Mouse (Mus musculus) embryonic facial prominence, embryonic 11.5 days (tissue): ENCODE measurements at regions not wholly inside any gene's neighbourhood (a gene's known extent, or its start where the extent isn't known, plus 50 kb on each side); places are given as distances from the start of the nearest gene placed in this dataset.
A peak's percentile ranks its signal among the peaks of the same experiment; 100 is the strongest.

ENCODE experiments used
- ATAC-seq: fragments of 200-750 bp; cut with Nextera tagmentation; replicated peaks from 2 replicates; pipeline ENCODE4 v1.8.0; 2017; ENCODE audit warnings: low read depth; ENCODE audit not compliant: insufficient number of reproducible peaks, low FRiP score, low TSS enrichment
- DNase-seq: peaks from one replicate; pipeline ENCODE4 v3.0.0-alpha.2; 2015; ENCODE audit warnings: low spot score
- H3K27ac ChIP-seq: fragments of 300-500 bp; sonication (generic); replicated peaks from 2 replicates; pipeline ENCODE4 v1.5.1; 2014; ENCODE audit warnings: mild to moderate bottlenecking, low read depth, low read length, control low read depth
- H3K27me3 ChIP-seq: fragments of 300-500 bp; sonication (generic); 2 replicates; pipeline ENCODE4 v1.6.1; 2014; ENCODE audit warnings: mild to moderate bottlenecking, low read length, moderate library complexity, mixed read lengths; ENCODE audit not compliant: control insufficient read depth, insufficient read depth
- H3K36me3 ChIP-seq: fragments of 300-500 bp; sonication (generic); replicated peaks from 2 replicates; pipeline ENCODE4 v1.6.1; 2014; ENCODE audit warnings: low read depth, mild to moderate bottlenecking, low read length, moderate library complexity, mixed read lengths; ENCODE audit not compliant: control insufficient read depth, insufficient read depth
- H3K4me1 ChIP-seq: fragments of 300-500 bp; sonication (generic); 2 replicates; pipeline ENCODE4 v1.6.1; 2014; ENCODE audit warnings: low read length, mixed read lengths; ENCODE audit not compliant: control insufficient read depth, insufficient read depth
- H3K4me2 ChIP-seq: fragments of 300-500 bp; sonication (generic); 2 replicates; pipeline ENCODE4 v1.6.1; 2014; ENCODE audit warnings: low read depth, mild to moderate bottlenecking, control low read depth, low read length, moderate library complexity
- H3K4me3 ChIP-seq: fragments of 300-500 bp; sonication (generic); 2 replicates; pipeline ENCODE4 v1.5.1; 2014; ENCODE audit warnings: low read depth, low read length, control low read depth
- H3K9ac ChIP-seq: fragments of 300-500 bp; sonication (generic); replicated peaks from 2 replicates; pipeline ENCODE4 v1.6.1; 2014; ENCODE audit warnings: mild to moderate bottlenecking, control low read depth, low read length
- H3K9me3 ChIP-seq: fragments of 300-500 bp; sonication (generic); replicated peaks from 2 replicates; pipeline ENCODE4 v1.6.1; 2016; ENCODE audit warnings: mild to moderate bottlenecking, low read length, inconsistent platforms, mixed read lengths; ENCODE audit not compliant: control insufficient read depth
- WGBS: fragments of 180-500 bp; shearing (Covaris S2); extraction: QIAGEN DNeasy Blood & Tissue Kit; methylation state at CpG from one replicate; pipeline ENCODE4 v1.1.7; 2014; 5-methylcytosine and 5-hydroxymethylcytosine counted together

DNA sequence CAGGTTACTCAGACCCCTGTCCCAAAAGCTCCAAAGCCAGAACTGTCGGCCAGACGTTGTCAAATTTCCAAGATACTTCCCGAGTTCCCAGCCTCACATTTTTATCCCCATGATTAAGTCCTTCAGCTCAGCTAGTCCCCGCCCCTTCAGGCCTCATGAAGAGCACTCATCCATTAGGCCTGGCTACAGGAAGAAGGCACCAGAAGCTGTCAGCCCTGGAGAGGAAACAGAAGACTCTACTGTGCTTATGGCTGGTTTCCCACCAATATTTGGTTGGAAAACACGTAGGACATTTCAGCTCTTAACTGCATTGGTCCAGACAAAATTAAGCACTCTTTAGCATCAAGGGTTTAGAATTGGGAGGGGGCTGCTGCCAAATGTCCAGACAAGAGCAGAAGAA, 195.8 kb upstream of the Pkdcc start:
- no peaks in the 10 kb centered on the region for H3K27me3 ChIP-seq
- no peaks in the 10 kb centered on the region for H3K9me3 ChIP-seq
- no peak overlapping the region for H3K4me2 ChIP-seq
- H3K4me1 ChIP-seq, result no peaks in the 10 kb centered on the region
- DNase-seq (no peak), ATAC-seq (no peak)
- WGBS, result 72% methylated on average over 5 of the region's 5 CpGs
- no peak overlapping the region for H3K4me3 ChIP-seq
- H3K27ac ChIP-seq, result no peak overlapping the region
- H3K36me3 ChIP-seq, result no peaks in the 10 kb centered on the region
- H3K9ac ChIP-seq, result no peak overlapping the region

DNA sequence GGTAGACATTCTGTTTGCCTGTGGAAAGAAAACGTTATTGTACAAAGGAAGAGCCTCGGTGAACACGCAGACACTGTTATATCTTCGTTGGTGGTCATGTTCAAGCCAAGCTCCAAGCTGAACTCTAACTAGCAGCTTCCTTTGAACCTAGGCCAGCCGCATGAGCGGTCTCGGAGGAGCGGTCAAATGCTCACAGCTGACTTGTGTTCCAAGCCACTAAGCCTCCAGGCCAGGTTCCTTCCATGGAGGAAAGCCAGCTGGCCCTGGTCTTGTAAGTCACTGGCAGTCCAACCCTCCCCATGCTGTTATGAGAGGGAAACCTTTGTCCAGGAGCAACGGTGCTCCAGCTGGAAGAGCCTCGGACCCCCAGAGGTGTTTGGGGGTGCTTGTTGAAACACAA, 194.5 kb upstream of the Pkdcc start:
- Histone ChIP-seq H3K4me3 (no peak overlapping the region), H3K27ac (no peak overlapping the region), H3K27me3 (no peaks in the 10 kb centered on the region), H3K36me3 (no peaks in the 10 kb centered on the region), H3K4me2 (no peak overlapping the region), H3K4me1 (no peaks in the 10 kb centered on the region), H3K9me3 (no peaks in the 10 kb centered on the region), H3K9ac (no peak overlapping the region)
- ATAC-seq, result no peak
- 76% methylated on average over 10 of the region's 10 CpGs for WGBS
- no peak for DNase-seq

DNA sequence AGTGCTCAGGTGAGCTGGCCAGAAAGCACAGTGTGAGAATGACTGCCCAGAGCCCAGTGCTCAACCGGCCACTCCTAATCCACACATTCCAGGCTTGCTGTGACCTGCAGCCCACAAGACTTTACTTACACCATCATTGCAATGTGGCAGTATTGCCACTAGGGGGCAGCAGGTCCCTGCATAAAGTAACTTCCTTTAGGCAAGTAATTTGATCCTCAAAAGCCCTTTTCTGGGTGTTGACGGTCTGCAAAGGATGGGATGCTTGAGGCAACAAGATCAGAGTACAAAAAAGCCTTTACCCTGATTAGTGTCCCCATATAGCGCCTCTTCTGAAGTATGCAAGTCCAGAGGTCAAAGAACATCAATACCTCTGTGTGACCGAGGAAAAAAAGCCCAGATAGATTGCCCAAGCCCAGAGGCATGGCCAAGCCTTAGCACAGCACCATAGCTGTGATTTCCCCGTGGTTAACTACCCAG, 189.7 kb upstream of the Pkdcc start:
- Histone ChIP-seq H3K4me1 (no peaks in the 10 kb centered on the region), H3K27ac (no peak overlapping the region), H3K36me3 (no peaks in the 10 kb centered on the region), H3K9ac (no peak overlapping the region), H3K4me2 (no peak overlapping the region), H3K9me3 (no peaks in the 10 kb centered on the region), H3K4me3 (no peak overlapping the region), H3K27me3 (no peaks in the 10 kb centered on the region)
- WGBS, result 12% methylated on average over 5 of the region's 5 CpGs
- DNase-seq (peak; percentile 93), ATAC-seq (peak; percentile 72; the same call in 1 of the 2 replicates)

DNA sequence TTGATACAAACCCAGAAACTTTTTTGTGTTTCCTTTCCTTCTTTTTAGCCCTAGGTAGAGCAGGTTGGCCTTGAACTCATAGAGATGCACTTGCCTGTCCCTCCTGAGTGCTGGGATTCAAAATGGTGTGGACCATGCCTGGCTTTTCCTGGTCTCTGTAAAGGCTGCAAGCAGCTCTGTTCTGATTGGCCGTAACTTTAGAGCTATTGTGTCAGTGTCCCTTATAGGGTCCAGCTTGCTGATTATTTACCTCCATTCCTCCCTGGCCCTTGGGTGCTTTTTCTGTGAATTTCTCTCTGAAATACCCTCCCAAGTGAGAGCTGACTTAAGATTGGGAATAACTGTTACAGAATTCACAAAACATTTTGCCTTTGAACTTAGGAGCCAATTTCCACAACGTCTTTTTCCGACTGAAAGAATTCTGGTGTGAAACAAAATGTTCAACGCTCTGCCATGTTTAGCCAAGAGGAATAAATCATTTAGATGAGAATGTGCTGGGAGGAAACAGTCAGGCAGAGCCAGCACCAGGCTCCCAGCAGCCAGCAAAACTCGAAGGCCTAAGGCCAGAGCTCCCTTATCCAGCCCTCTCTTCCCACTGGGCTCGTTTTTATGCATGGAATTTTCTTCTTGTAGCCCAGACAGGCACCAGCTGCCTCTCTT, 180.0 kb upstream of the Pkdcc start:
- Histone ChIP-seq H3K9ac (no peak overlapping the region), H3K4me3 (no peak overlapping the region), H3K27ac (no peak overlapping the region), H3K4me1 (no peaks in the 10 kb centered on the region), H3K4me2 (no peak overlapping the region), H3K36me3 (no peaks in the 10 kb centered on the region), H3K9me3 (no peaks in the 10 kb centered on the region), H3K27me3 (no peaks in the 10 kb centered on the region)
- no peak for ATAC-seq
- DNase-seq, result no peak
- 75% methylated on average over 6 of the region's 6 CpGs for WGBS

DNA sequence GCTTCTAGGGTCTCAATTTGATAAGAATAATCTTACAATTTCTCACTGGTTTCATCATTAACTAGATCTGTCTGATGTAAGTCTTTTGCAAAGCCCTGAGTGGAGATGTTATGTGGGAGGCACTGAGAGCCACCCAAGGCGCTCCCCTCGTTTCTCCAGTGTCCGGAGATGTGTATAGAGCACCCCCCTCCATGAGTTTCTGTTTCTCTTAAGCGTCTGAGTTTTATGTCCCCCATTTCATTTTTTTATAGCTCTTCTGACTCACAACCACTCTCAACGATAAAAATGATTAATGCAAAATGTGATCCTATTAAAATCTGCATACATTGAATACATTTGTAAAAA, 179.5 kb upstream of the Pkdcc start:
- no peak overlapping the region for H3K4me2 ChIP-seq
- DNase-seq (no peak), ATAC-seq (no peak)
- H3K9me3 ChIP-seq, result no peaks in the 10 kb centered on the region
- H3K4me1 ChIP-seq, result no peaks in the 10 kb centered on the region
- no peak overlapping the region for H3K27ac ChIP-seq
- no peak overlapping the region for H3K4me3 ChIP-seq
- no peaks in the 10 kb centered on the region for H3K36me3 ChIP-seq
- H3K9ac ChIP-seq, result no peak overlapping the region
- no peaks in the 10 kb centered on the region for H3K27me3 ChIP-seq
- WGBS, result 83% methylated on average over 5 of the region's 5 CpGs

DNA sequence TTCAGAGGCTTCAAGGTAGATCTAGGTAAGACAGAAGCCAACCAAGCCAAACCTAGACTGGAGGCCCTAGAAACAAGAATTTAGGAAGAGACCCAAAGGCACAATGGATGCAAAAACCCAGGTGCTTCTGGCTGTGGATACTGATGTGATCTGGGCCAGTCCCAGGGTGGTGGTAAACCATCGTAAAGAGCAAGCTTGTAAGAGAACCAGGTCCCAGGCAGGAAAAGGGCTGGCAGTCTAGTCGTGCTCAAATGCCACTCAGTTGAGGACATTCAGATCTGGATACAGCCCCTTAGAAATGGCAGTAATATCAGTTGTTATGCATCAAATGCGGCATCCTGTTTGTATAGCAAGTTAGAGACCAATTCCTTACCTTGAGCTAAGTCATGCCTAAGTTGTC, 175.5 kb upstream of the Pkdcc start:
- no peaks in the 10 kb centered on the region for H3K4me1 ChIP-seq
- no peak overlapping the region for H3K4me2 ChIP-seq
- H3K9ac ChIP-seq, result no peak overlapping the region
- ATAC-seq (no peak), DNase-seq (no peak)
- no peaks in the 10 kb centered on the region for H3K36me3 ChIP-seq
- no peak overlapping the region for H3K27ac ChIP-seq
- H3K27me3 ChIP-seq, result no peaks in the 10 kb centered on the region
- 91% methylated on average over 3 of the region's 3 CpGs for WGBS
- no peaks in the 10 kb centered on the region for H3K9me3 ChIP-seq
- H3K4me3 ChIP-seq, result no peak overlapping the region

DNA sequence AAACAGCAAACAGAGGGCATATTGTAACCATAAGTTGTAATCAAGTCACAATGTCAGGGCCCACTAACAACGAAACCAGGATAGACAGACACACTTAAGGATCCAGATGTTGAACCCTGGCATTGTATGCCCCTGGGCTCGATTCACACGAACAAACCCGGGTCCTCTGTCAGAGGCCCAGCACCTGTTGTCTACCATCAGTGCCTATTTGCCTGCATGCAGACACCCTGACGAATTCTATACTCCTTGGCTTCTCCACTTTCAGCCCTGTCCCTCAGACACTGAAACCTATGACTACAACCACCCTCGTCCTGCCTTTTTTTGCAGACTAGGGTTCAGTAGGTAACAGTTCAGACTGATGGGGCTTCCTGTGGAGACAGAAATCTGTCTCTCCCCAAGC, 170.6 kb upstream of the Pkdcc start:
- H3K27ac ChIP-seq, result 0 out of 2 replicates have a peak overlapping the region, but pooled peaks have one; percentile 8
- no peak overlapping the region for H3K4me2 ChIP-seq
- no peaks in the 10 kb centered on the region for H3K9me3 ChIP-seq
- H3K9ac ChIP-seq, result no peak overlapping the region
- 49% methylated on average over 6 of the region's 6 CpGs for WGBS
- no peak overlapping the region for H3K4me3 ChIP-seq
- no peaks in the 10 kb centered on the region for H3K27me3 ChIP-seq
- DNase-seq, result no peak
- 0 out of 2 replicates have a peak, but pooled peaks have one; percentile 19 for ATAC-seq
- H3K36me3 ChIP-seq, result no peaks in the 10 kb centered on the region
- no peaks in the 10 kb centered on the region for H3K4me1 ChIP-seq

DNA sequence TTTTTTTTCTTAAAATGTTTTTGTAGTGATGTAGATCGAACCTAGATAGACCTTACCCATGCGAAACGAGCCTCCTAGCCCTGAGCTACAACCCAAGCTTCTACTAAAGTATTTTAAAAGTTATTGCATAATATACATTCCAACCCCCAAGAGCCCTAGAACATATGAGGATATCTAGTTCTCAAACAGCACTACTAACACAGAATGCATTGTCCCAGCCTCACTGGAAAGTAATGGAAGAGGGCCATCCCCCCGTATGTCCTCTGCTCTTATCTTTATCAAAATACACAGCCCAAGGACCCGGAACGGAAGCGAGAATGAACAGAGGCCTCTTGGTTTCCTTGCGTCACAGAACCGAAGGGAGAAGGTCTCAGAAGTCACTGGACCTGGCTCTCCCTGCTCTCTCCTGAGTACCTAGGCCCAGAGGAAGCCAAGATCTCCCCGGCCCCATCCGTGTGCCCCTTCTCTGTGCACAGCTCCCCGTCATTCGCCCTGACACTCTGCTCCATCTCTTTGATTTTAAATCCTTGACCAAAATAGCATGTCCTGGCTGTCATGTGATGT, 165.0 kb upstream of the Pkdcc start:
- Histone ChIP-seq H3K27me3 (peaks cover 2% of the 10 kb centered on the region; the same call in 1 of the 2 replicates), H3K4me1 (no peaks in the 10 kb centered on the region; the same call in 1 of the 2 replicates), H3K9ac (no peak overlapping the region), H3K9me3 (no peaks in the 10 kb centered on the region), H3K36me3 (no peaks in the 10 kb centered on the region), H3K4me2 (no peak overlapping the region), H3K4me3 (no peak overlapping the region), H3K27ac (no peak overlapping the region)
- no peak for ATAC-seq
- WGBS, result 58% methylated on average over 13 of the region's 13 CpGs
- DNase-seq, result no peak
